Comparison of ENCODE assay signal across 10 mouse cellular contexts in genomic region chr8:120383713-120384112, GRCm38 (mm10).
A peak's percentile ranks its signal among the peaks of the same experiment; 100 is the strongest.
DNase-seq lines count a peak whose midpoint lies in the region; ATAC-seq lines count a peak whose summit lies in the region.
"Had no signal": no experiment of that assay in that cellular context is flagged by ENCODE, and none has a peak within 500 bp of the region (broad histone marks: within the 10 kb centered on the region; RNA-seq: fewer than 3 reads in every experiment).

No protein-coding gene starts in this region.

- peaks cover 7% of the 10 kb centered on the region; the same call in 1 of the 2 replicates for H3K27me3 ChIP-seq in kidney, embryonic 16.5 days (ENCODE audit: insufficient read depth, low read length)
- H3K27me3 ChIP-seq in embryonic facial prominence, embryonic 14.5 days (replicated peaks; ENCODE audit: control insufficient read depth, insufficient read depth, low read length): no peaks in the 10 kb centered on the region
- H3K27me3 ChIP-seq in midbrain, embryonic 14.5 days (ENCODE audit: control insufficient read depth, insufficient read depth, low read length): no peaks in the 10 kb centered on the region
- H3K27me3 ChIP-seq: megakaryocyte, embryonic 14.5 days had no signal

- H3K4me2 ChIP-seq in kidney, embryonic 16.5 days (replicated peaks; ENCODE audit: low read depth, low read length): no peak overlapping the region
- no peak overlapping the region for H3K4me2 ChIP-seq in embryonic facial prominence, embryonic 14.5 days (ENCODE audit: low read depth, low read length)
- H3K4me2 ChIP-seq in midbrain, embryonic 14.5 days (ENCODE audit: low read length): no peak overlapping the region

- H3K27ac ChIP-seq in kidney, embryonic 16.5 days (ENCODE audit: low read length): no peak overlapping the region
- peak overlapping the region; percentile 62 for H3K27ac ChIP-seq in embryonic facial prominence, embryonic 14.5 days (replicated peaks; ENCODE audit: low read depth, low read length)
- peak overlapping the region; percentile 79 for H3K27ac ChIP-seq in midbrain, embryonic 14.5 days (replicated peaks; ENCODE audit: low read depth, low read length)

- no peaks in the 10 kb centered on the region for H3K36me3 ChIP-seq in kidney, embryonic 16.5 days (ENCODE audit: insufficient read depth, low read length)
- no peaks in the 10 kb centered on the region for H3K36me3 ChIP-seq in embryonic facial prominence, embryonic 14.5 days (ENCODE audit: control insufficient read depth, insufficient read depth, low read length)
- no peaks in the 10 kb centered on the region for H3K36me3 ChIP-seq in midbrain, embryonic 14.5 days (ENCODE audit: control insufficient read depth, insufficient read depth, low read length)

- WGBS in kidney, embryonic 16.5 days: 39% methylated on average over 6 of the region's 6 CpGs
- WGBS in embryonic facial prominence, embryonic 14.5 days: 57% methylated on average over 6 of the region's 6 CpGs
- 37% methylated on average over 6 of the region's 6 CpGs for WGBS in midbrain, embryonic 14.5 days

- H3K9me3 ChIP-seq in kidney, embryonic 16.5 days (ENCODE audit: low read length): no peaks in the 10 kb centered on the region
- no peaks in the 10 kb centered on the region for H3K9me3 ChIP-seq in embryonic facial prominence, embryonic 14.5 days (ENCODE audit: control insufficient read depth, low read length)
- no peaks in the 10 kb centered on the region for H3K9me3 ChIP-seq in midbrain, embryonic 14.5 days (ENCODE audit: control insufficient read depth, low read length)

- no peak for ATAC-seq in kidney, embryonic 16.5 days (ENCODE audit: low FRiP score, low TSS enrichment)
- ATAC-seq in embryonic facial prominence, embryonic 14.5 days (ENCODE audit: low read depth): no peak
- ATAC-seq in midbrain, embryonic 14.5 days (ENCODE audit: low FRiP score, low TSS enrichment): no peak

- H3K4me1 ChIP-seq in kidney, embryonic 16.5 days (ENCODE audit: insufficient read depth, low read length): peaks cover 52% of the 10 kb centered on the region
- peaks cover 30% of the 10 kb centered on the region for H3K4me1 ChIP-seq in embryonic facial prominence, embryonic 14.5 days (ENCODE audit: control insufficient read depth, insufficient read depth, low read length)
- H3K4me1 ChIP-seq in midbrain, embryonic 14.5 days (ENCODE audit: control insufficient read depth, insufficient read depth, low read length): peaks cover 43% of the 10 kb centered on the region

- no peak overlapping the region for H3K4me3 ChIP-seq in kidney, embryonic 16.5 days (ENCODE audit: low read length)
- no peak overlapping the region for H3K4me3 ChIP-seq in embryonic facial prominence, embryonic 14.5 days (ENCODE audit: low read depth, low read length)
- H3K4me3 ChIP-seq in midbrain, embryonic 14.5 days (replicated peaks; ENCODE audit: low read depth, low read length): no peak overlapping the region
- H3K4me3 ChIP-seq: megakaryocyte, embryonic 14.5 days had no signal

- H3K9ac ChIP-seq in kidney, embryonic 16.5 days (replicated peaks; ENCODE audit: low read length): peak overlapping the region; percentile 24; the same call in 1 of the 2 replicates
- H3K9ac ChIP-seq in embryonic facial prominence, embryonic 14.5 days (ENCODE audit: low read depth, low read length): peak overlapping the region; percentile 28; the same call in 1 of the 2 replicates
- no peak overlapping the region for H3K9ac ChIP-seq in midbrain, embryonic 14.5 days (replicated peaks; ENCODE audit: low read length)

- no peak for DNase-seq in kidney, adult 11 months
- DNase-seq in cerebellum, adult 8-10 months: peak; percentile 62
- no peak for DNase-seq in embryonic facial prominence, embryonic 14.5 days (ENCODE audit: low spot score)
- no peak for DNase-seq in midbrain, embryonic 14.5 days
- DNase-seq in thymus, postnatal 25 days: no peak
- no peak for DNase-seq in adrenal gland, postnatal 10 days
- DNase-seq: kidney, postnatal 4 days; right cerebral cortex, postnatal 4 days had no signal
